Mouse (Mus musculus) mature B cell (primary cell): ENCODE data around the gene Prpf18.
"Not testable (repeated sequence)": the region's sequence is repeated elsewhere in the genome, so short reads cannot be mapped to it uniquely, and the experiment has no call there.

ENCODE experiments used
- in situ Hi-C: fragments of 300-500 bp; cut with MboI; formaldehyde crosslinking; loops from 2 replicates; pipeline ENCODE4 v1.14.3; 2019

Prpf18 gene

GRCm38 (mm10) chr2:4614276-4614929 is 37.5 kb downstream of the Prpf18 start:
- in situ Hi-C loops = not testable (repeated sequence)

GRCm38 (mm10) chr2:4611704-4612103 is 40.2 kb downstream of the Prpf18 start:
- in situ Hi-C loops = no loop called here

GRCm38 (mm10) chr2:4611295-4611694 is 40.6 kb downstream of the Prpf18 start:
- in situ Hi-C loops = no loop called here

GRCm38 (mm10) chr2:4609433-4609832 is 42.5 kb downstream of the Prpf18 start:
- in situ Hi-C loops = no loop called here

DNA sequence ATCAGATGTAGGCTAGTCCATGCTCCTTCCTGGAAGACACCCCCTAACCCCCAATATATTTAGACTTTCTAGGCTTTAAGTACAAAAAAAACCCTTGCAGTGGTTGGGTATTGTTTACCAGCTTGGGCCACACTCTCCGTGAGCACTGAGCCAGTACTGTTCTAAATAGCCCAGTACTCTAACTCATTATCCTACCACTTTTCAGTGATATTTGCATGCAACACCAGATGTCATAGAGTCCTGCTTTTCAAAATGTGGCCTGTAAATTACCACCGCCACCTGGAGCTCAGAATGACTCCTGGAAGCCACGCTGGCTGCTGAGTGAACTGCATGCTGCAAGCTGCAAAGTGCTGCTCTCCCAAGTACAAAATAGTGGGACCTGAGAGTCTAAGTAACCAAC is 43.7 kb downstream of the Prpf18 start:
- in situ Hi-C loops = no loop called here

- in situ Hi-C loops = no loop called here
These were observed 45.4 kb downstream of the Prpf18 start for GRCm38 (mm10) chr2:4606559-4606958.

DNA sequence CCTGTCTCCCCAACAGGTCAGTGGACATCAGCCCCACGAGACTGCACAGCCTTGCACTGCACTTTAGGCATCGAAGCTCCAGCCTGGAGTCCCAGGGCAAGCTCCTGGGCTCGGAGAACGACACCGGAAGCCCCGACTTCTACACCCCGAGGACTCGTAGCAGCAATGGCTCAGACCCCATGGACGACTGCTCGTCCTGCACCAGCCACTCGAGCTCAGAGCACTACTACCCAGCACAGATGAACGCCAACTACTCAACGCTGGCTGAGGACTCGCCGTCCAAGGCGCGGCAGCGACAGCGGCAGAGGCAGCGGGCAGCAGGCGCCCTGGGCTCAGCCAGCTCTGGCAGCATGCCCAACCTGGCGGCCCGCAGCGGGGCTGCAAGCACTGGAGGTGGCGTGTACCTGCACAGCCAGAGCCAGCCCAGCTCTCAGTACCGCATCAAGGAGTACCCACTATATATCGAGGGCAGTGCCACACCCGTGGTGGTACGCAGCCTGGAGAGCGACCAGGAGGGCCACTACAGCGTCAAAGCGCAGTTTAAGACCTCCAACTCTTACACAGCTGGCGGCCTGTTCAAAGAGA is 48.5 kb downstream of the Prpf18 start:
- in situ Hi-C loops = no loop called here

DNA sequence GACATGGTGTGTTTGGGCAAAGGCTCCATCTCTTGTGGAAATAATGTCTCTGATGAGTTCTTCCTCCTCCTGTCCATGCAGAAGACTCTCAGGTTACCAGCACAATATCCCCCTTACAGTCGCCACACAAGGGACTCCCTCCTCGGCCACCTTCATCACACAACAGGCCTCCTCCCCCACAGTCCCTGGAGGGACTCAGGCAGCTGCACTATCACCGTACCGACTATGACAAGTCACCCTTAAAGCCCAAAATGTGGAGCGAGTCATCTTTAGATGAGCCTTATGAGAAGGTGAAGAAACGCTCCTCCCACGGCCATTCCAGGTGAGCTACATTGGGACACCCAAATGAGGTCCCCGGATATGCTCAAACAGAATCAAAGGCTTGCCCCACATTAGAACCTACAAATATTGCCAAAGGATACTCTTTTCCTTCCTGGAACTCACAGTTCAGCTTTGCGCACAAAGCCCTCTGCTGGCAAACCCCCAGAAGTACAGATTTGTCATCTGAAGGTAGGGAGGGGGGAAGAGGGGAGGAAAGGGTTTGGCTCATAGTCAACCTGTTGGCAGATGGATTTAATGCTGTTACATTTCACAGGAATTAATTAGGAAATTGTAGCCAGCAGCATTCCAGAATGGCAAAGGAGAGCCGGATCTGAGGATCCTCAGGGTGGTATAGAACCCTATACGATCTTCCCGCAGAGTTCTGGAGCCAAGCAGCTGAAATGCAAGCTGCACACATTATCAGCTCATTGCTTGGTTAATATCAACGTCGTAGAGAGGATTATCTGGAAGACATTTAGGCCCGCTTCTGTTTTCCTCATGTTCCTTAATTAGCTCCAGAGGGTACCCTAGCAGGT is 50.7 kb downstream of the Prpf18 start:
- in situ Hi-C loops = no loop called here

DNA sequence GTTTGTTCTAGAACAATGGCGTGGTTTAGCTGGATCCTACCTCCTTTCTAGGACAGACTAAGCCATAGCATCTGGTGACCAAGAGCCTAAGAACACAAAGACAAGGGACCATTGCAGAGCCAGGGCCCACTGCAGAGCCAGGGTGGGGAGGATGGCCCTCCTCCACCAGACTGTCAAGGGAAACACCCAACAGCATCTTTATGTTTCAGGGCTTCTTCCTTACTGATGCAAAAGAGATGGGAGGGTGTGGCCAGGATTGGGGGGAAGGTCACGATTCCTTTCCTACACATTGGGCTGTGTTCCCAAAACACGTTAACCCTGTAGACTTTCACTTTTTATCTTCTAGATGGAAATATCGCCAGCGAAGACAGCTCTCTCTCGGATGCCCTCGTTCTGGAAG is 54.9 kb downstream of the Prpf18 start:
- in situ Hi-C loops = no loop called here

DNA sequence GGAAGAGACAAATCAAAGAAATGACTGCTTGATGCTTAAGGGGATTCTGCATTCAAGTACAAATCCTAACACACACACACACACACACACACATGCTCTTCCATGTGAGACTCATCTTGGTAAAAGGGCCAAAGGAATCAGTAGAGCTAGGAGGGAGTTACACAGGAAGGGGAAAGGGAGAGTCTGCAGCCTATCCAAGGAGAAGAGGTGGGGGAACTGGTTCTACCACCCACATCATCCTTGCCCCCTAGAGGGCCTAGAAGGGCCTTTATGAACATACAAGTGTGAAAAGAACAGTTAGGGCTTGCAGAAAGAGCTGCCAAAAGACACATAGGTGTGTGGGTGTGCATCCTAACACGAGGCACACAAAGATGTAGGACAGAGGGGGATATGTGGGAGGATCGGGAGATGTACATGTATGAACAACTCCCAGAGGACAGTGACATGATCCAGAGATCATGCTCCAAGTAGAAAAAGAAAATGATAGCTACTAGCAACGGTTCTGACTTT is 58.0 kb downstream of the Prpf18 start:
- in situ Hi-C loops = no loop called here

DNA sequence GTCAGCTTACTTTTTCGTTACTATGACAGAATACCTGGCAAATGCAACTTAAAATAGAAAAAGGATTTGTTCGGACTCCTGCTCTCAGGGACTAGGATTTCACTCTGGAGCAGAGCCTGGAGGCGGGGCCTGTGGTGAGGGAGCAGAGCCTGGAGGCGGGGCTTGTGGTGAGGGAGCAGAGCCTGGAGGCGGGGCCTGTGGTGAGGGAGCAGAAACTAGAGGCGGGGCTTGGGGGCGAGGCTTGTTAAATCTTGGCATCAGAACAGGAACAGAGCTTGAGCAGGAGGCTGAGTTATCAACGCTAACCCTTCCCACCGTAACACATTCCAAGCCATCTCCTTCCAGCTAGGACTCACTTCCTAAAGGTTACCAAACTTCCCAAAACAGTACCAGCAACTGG is 58.5 kb downstream of the Prpf18 start:
- in situ Hi-C loops = no loop called here

DNA sequence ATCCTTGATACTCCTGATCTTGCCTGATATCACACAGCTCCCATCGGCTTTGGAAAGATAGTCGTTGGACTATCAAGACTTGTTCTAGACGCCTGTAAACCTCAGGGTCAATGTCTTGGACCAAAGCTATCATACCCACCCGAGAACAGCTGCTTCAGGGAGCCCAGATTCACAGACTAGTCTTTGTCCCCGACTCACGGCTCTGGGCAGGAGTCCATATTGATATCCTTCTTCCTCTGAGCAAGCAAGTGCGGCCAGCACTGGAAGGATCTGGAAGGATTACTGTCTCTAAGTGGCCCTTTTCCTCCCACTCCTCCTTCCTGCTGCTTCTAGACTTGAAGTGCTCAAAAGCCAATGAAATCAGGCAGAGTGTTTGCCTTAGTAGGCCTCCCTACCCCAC is 59.2 kb downstream of the Prpf18 start:
- in situ Hi-C loops = no loop called here

GRCm38 (mm10) chr2:4591647-4592046 is 60.3 kb downstream of the Prpf18 start:
- in situ Hi-C loops = no loop called here

DNA sequence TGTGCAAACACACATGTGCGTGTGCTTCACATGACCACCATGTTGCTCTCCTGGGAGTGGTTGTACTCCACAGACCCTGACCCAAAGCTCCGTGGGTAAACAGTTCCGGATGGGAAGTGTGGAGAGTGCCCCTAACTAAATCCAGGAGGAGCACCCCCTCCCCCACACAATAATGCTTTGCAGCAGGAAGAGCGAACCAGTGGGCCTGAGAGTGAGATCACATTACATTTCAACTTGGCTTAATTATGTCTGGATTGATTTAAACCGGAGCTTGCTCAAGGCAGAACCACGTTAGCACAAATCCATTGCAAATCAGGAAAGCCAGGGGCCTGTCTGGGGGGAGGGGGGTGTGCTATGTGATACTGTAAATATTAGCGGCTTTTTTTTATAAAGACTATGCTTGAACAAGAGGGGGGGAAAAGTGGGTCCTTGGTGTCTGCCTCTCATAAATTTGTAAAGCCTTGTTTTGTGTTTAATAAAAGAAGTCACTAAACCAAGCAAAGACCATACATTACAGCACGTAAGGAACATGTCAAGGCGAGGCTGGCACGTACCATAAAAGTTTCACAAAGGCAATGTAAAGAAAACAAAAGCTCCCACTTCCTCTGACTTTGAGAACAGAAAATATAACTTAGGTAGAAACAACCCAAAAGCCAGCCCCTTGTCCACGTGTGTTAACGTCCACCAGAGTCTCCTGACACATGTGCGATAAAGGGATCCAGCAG is 64.1 kb downstream of the Prpf18 start:
- in situ Hi-C loops = no loop called here

DNA sequence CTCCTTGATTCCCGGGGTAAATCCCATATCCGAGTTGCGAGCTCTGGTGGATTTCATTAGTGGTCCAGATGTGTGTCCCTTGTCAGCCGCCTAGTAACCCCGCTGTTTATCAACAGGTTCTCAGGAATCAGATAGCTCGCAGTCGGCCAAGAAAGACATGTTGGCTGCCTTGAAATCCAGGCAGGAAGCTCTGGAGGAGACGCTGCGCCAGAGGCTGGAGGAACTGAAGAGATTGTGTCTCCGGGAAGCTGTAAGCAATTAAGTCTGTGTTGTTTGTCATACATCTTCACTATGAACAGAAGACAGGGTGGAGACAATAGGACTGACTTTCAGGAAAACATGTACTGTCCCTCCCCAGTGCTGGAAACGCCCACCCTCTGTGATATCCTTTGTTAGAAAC is 65.7 kb downstream of the Prpf18 start:
- in situ Hi-C loops = no loop called here

- in situ Hi-C loops = no loop called here
These were observed 67.7 kb downstream of the Prpf18 start for GRCm38 (mm10) chr2:4584252-4584651.

GRCm38 (mm10) chr2:4582930-4583329 is 69.0 kb downstream of the Prpf18 start:
- in situ Hi-C loops = no loop called here

DNA sequence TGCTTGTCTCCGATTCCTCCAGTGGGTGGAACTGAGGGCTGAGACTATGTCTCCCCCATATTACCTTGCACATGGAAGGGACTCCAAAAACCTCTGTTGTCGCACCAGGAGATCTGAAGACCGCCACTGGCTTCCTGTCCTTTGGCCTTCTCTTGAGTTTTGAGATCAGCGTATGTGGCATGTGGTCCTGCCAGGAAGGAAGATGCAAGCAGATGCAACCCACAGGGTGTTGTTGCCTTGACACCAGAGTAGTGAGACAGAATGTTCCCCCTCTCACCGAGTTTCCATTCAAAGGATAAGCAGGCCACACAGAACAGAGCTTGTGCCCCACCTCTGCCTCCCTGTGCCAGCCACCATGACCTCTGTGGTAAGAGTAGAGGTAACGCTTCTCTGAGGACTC is 71.2 kb downstream of the Prpf18 start:
- in situ Hi-C loops = no loop called here

DNA sequence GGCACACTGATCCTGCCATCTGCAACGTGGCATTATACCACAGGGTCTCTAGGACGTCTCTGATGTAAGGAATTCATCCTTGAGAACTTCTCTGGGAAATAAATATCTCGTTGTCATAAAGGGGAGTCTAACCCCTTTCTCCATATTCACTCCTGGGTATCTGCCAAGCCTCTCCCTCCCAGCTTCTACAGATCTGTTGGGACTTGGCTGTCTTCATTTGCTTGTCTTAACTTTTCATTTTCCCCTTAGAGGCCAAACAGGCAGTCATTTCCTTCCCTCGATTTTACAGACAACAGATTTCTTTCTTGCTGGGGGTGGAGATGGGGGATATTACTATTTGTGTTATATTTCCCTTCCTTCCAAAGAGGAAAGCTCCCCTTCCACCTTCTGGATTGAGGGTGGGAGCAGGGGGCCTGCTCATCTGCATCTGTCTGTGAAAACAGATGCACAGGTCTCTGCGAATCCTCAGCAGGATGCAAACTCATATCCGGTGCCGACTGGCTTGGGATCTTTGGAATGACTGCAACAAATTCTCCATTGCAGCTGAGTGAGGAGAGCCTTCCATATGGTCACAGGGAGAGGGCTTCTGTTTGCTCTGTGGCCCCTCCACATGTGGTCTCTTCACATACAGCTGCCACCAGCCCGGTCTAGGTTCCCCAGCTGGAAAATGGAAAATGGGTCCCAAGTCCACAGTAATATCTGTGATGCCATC is 72.4 kb downstream of the Prpf18 start:
- in situ Hi-C loops = no loop called here

DNA sequence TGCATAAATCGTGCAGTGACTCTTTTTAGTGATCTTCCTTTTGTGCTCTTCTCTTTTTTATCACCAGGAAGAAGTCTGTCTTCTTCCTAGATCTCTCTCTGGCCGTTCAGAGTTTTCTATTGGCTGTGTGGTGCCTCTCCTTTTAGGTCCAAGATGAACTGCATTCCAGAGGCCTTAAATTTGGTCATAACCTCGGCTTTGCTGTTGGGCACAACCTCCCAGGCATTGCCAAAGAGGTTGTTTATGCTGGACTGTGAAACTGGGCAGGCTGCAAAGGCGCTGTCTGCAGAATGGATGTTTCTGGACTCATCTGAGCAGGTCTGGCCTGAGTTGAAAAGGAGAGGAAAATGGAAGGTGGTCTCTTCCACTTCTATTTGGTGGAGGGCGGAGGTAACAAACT is 73.6 kb downstream of the Prpf18 start:
- in situ Hi-C loops = no loop called here

- in situ Hi-C loops = no loop called here
These were observed 75.9 kb downstream of the Prpf18 start for GRCm38 (mm10) chr2:4575975-4576374.

DNA sequence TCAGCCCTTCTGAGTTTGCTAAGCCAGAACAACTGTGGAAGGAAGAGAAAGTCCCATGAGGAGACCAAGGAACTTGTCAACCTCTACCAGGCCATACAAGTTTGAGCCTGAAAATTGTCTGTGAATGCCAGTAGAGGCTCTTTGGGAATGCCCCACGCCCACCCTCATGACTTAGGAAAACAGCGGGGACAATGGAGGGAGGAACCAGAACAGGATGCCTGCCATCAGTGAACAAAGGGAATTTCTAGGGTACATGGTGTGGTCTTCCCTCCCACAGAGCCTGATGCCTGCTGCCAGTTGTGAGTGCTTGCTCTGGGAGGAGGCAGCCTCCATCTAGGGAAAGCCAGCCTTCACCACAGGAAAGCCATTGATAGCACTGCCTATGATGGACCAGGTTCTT is 76.8 kb downstream of the Prpf18 start:
- in situ Hi-C loops = no loop called here
